Mouse (Mus musculus): Measurements from ENCODE around the gene Dzip1. TPM values are rescaled to one million over a fixed set of nuclear protein-coding genes. Genes with fewer than 3 reads are reported as not detected.
A peak's percentile ranks its signal among the peaks of the same experiment; 100 is the strongest.

Gene Dzip1
- total RNA-seq, 4 experiments from 2014 or later: 2.1 to 3.1 (median 2.5) TPM

DNA sequence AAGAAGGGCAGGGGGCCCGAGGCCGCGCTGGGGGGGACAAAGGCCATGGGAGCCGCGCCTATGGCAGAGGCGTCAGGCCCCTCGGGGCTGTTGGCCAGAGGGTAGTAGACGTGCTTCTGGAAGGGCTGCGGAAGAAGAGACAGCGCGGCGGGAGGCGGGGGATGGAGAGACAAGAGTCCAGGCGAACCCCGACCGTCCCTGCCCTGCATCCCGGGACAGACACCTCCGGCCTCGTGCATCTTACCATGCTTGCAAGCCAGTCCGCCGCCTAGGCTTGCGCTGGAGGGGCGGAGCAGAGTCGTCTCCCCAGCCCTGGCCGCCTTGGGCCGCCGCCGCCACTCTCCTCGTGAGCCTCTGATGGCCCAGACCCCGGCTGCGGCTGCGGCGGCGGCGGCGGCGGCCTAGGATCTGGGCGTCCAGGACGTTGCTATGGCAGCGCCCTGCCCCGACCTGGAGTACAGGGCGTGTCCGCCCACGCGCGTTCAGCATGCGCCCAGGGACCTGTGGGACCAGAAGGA, 2.5 kb downstream of the Dzip1 start:
- DNase-seq (ENCODE audit: low spot score): no peak

DNA sequence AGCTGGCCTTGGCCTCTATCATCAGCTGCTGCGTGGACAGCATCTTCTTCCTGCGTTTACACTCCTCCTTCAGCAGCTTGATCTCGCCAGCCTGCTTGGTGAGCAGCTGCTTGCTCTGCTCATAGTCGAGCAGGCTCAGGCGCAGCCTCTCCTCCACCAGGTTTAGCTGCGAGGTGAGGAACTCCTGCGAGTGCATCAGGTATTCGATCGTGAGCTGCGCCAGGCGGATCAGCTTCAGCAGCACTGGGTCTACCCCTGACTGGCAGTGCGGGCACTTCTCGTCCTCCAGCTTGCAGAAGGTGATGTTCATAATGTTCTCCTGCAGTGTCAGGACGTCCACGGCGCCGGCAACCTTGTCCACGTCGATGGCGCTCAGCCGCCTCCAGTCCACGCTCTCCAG, 3.0 kb downstream of the Dzip1 start:
- no peak for DNase-seq (ENCODE audit: low spot score)

DNA sequence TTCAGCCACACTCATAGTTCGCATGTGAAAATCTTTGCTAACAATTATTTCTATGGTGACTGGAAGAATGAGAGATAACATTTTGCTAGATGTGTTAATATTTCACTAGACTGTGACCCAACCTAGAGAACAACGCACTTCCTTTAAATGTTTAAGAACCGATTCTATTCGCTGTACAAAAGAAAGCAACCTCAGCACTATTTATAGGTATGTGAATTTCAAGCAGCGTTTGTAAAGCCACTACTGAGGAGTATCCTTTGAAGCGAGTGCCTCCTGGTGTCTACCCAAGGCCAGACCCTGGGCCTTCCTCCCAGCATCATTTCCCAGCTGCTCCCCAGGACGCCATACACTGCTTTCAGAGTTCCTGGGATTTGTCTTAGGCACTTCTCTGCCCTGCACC, 4.6 kb downstream of the Dzip1 start:
- DNase-seq (ENCODE audit: low spot score): no peak

DNA sequence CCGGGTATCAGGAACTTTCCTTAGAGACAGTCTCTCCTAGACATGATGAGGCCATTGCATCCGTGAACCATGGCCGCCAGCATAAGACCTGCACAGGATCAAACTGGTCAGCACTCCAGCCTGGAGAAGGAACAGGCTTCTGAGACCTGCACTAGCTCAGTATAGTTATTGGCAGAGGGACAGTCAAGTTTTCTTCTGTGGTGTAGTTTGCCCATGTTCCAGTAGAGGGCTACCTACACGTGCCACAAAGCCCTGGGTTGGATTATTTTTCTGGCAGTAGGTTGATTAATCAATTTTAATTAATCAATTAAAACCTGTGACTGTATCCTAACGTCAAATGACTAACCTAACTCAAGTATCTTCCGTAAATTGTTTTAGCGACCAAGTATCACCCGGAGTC, 6.2 kb downstream of the Dzip1 start:
- no peak for DNase-seq (ENCODE audit: low spot score)

DNA sequence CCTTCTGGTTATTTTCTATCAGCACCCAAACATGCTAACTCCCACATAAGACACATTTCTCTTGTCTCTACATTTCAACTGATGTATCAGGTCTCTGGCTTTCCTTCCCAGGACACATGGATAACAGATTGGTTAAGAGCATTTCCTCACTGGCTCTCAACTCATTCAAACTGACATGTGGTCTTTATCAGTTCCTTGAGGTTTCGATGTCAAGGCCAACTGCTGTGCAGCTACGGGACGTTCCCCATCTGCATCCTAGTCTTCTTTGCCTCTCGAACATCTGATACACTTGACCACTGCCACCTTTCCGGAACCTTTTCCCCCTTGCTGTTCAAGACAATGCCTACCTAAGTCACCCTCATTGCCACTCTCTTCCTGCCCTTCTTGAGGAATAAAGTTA, 11.6 kb downstream of the Dzip1 start:
- no peak for DNase-seq (ENCODE audit: low spot score)

DNA sequence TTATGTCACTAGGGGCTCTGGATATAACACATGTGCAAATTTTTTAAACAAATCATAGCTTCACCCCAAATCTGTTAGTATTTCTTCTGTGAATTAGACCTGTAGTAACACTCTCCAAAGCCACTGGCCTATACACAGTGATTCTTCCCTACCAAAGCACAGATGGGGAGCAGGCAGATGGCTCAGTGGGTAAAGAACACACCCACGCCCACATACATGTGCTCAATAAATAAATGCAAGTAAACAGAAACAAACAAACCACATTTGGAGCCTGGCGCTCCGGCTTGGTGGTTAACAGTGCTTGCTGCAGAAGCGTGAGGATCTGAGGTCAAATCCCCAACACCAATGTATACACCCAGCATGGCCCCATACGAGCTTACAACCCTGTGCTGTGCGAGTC, 13.7 kb downstream of the Dzip1 start:
- DNase-seq (ENCODE audit: low spot score): no peak

DNA sequence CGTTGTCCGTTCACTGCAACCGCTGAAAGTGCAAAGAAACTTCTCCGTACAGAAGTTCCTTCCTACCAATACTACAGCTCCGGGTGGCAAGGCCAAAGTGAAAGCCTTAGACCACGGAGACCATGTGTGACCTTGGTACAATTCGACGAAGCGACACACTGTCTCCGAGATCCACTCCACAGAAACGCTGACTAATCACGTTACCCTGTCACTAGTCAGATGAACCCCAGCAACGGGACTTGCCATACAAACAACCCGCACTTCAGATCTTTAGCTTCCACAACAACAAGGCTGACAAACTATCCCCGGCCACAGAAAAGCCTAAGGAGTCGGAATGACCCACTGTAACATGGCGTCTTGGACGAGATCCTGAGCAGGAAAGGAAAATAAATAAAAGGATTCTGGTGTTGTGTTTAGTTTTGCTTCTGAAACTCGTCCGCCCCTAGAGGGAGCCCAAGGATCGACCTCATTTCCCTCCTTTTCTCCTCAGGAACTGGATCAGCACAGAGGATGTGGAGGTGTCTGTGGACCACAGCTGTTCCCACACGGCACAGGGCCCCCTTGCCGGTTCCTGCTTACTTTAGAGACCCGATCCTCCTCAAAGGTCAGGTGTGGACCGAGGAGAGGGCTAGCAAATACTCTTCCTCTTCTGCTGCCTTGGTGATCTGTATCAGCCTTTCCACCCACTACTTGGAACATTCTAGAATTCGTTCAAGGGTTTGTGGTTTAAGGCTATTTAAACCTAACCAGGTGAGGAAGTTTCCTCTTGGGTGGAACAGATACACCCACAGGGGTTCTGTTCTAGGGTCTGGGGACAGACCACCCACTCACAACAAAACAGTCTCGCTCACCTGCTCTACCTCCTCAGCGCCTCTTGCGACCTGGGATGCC, 14.7 kb downstream of the Dzip1 start:
- DNase-seq (ENCODE audit: low spot score): peak; percentile 74

DNA sequence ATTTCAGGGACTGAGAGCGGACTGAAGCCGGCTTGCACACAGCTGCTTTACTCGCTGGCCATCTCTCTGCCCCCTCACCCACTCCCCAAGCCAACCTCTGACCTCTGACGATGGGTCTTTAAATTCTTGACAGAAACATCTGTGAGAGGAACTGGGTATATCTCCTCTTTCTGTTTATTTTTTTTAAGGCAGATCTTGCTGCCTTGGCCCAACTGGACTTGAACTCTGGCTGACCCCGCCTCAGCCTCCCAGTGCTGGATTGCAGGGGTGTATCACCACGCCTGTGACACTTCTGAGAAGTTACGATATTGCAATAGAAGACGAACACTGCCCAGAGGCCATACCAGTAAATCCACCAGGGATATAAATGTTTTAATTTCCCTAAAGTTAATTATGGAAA, 15.4 kb downstream of the Dzip1 start:
- peak; percentile 39 for DNase-seq (ENCODE audit: low spot score)

DNA sequence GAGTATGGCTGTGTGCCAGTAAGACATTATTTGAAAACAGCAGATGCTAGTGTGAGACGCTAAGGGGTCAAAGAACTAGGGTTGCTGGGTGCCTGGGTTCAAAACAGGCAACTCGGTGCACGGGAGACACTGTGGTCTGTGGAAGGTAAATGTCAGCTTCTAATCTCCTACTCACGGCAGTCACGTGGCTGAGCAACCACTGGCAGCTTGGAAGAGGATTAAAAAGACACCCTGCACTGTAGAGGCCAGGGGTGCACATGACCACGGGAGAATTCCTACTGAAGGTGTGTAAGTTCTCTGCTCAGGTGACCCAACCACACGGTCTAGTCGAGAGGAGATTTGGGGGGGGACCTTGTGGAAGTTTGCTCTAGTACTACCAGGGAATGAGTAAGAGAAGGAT, 17.7 kb downstream of the Dzip1 start:
- no peak for DNase-seq (ENCODE audit: low spot score)

DNA sequence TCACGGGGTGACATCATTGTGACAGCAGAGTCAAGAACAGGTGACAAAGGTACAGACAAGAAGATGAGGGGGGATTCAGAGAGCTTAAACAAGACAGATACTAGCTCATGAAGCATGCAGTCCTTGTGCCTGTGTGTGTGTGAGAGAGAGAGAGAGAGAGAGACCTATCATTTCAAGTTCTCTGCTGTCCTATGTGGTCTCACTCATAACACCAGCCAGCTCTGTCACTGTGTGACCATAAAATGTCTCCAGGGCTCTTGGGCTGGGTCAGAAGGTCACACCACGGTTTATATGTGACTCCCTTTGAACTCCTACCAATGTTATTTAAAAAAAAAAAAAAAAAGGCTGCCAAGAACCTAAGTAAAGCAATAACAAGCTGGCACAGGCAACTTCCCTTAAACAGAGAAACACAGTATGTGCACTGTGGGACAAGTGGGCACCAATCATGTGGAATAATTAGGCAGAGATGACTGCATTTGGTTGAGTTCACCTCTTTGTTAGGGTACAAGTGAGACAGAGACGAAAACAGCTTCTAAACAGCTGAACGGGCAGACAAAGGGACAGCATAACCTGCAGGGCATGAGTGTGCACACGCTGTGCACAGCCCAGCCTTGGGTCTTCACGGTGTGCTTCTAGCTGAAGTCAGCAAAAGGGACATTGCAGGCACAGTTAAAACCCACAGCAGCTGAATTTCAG, 21.2 kb downstream of the Dzip1 start:
- no peak for DNase-seq (ENCODE audit: low spot score)

DNA sequence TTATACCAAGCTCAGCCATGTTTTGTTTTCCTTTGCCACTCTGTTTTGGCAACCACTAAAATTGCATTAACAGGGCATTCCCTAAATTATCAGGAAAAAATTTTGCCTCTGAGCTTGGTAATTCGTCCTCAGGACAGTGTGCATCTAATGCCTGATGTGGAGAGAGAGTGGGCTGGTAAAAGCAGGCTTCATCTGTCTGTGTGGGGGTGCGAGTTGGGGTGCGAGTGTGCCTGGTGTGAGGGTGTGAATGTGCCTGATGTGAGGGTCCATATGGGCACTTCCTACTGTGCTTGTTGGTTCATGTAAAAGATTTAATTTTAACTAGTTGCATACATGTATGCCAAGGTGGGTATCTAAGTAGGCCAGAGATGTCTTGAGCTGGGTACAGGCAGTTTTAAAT, 21.9 kb downstream of the Dzip1 start:
- no peak for DNase-seq (ENCODE audit: low spot score)

DNA sequence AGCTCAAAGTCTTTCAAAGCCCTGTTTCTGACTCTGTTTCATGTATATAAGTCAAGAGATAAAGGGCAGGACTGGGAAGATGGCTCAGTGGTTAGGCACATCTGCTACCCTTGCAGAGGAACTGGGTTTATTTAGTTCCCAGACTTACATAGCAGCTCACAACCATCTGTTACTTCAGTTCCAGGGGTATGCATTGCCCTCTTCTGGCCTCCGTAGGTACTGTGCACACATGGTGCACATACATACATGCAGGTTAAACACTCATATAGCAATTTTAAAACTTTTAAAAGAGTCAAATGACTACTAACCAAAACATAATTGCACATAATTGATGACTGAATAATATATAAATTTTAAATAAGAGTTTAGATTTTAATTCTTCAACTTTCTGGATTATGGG, 24.3 kb downstream of the Dzip1 start:
- DNase-seq (ENCODE audit: low spot score): no peak

DNA sequence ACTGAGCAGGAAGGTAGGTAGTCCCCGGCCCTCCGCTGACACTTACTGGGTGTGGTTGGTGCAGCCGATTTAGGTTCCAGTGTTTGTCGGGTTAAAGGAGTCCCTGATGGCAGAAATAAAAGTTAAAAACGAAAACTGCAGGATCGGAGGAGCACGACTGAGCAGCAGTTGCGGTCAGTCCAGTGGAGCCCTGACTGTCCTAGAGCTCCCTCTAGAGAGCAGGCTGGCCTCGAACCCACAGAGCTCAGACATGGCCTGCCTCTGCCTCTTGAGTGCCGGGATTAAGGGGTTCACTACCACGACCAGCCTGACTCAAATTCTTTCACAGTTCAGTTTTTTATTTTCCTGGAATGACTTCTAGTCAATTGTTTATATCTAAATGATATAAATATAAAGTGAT, 25.3 kb downstream of the Dzip1 start:
- no peak for DNase-seq (ENCODE audit: low spot score)

DNA sequence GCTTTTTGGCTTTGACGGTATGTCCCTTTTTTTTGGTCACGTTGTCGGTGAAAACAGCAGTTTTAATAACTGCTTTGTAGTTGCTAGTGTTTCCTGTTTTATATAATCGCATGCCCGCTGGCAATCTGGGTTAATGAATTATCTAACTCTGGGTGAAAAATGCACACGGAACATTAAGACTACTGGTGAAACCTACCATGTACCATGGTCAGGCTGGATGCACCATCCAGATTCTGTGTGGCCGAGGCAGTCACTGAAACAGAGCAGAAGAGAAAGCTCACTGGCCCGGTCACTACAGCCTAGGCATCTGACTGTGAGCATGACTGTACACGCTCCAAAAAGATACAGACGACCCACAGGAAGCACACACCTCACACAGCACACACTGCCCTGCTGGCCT, 29.6 kb downstream of the Dzip1 start:
- no peak for DNase-seq (ENCODE audit: low spot score)

DNA sequence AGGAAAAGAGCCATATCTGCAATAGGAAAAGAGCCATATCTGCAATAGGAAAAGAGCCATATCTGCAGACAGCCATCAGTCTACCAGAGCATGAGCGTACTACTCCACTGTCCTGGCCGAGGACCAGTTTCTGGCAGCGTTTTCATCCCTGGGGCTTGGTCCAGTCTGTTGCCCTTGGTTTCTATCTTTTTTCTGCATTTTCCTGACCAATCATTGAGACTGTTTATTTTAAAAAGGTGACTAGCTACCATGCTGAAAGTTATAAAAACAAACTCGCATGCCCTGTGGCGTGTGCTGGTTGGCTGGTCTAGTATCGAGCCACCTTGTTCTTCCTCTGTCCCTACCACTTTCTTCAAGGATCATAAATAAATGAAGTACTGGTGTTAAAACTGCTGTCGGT, 30.0 kb downstream of the Dzip1 start:
- no peak for DNase-seq (ENCODE audit: low spot score)

DNA sequence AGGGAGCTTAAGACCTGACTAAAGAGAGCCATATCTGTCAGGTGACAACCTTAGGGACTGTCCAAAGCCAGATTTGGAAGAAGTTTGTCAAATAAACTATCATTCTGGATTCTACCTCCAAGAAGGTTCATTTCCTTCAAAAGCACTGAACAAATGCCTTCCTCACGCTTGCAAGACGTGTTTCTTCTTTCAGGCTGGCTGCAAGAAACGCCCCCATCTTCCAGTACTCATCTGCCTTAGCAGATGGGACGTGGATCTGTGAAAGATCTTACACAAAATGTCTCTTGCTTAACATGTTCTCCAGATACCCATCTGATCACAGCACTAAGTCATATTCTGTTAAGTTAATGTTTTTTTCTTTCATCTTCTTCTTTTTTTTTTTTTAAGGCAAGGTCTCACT, 35.2 kb downstream of the Dzip1 start:
- no peak for DNase-seq (ENCODE audit: low spot score)

DNA sequence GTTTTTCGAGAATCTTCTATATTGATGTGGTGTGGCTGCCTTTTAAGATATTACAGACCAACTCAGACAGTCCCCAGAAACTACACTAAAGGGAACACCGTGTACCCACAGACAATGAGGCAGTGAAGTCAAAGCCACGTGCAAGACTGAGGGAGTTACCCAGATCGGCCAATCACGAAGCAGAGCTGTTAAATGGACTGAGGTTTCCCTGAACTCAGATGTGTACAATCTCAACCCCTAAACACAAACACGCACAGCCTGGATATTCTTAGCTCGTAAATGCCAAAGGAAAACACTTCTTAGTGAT, 41.1 kb downstream of the Dzip1 start:
- no peak for DNase-seq (ENCODE audit: low spot score)

DNA sequence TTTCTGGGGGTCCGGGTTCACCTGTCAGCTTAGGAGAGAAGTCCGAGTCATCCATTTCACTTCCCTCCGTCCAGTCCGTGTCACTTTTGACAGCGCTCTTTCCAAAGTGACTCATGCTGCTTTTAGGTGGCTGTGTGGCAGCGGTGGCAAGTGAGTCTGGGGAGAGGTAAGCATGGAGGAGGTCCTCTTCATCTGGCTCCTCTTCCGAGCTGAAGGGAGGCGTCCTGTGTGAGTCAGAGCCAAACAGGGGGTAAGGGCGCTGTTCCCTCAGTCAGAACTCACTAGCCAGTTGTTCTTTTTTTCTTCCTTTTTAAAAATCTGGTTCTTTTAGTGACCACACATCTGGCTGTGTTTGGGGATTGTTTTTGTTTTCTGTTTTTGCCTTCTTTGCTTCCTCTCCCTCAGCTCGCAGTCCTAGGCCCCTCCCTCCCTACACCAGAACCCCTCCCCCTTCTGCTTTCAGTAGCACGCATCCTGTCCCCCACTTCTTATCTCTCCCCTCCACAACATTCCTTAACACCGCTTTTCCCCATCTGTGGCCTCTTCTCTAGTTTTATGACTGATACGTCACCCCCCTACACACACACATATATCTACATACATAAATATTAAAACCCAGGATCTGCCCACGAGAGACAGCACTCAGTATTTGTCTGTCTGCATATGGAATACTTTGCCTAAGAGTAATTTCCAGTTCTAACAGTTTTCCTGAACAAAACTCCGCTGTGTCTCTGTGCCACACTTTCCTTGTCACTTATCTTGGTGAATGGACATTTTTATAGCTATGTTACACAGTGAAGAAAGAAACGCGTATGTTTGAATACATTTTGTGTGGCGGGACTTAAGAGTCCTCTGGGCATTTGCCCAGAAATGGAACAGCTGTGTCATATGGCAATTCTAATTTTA, 41.7 kb downstream of the Dzip1 start:
- DNase-seq (ENCODE audit: low spot score): no peak

DNA sequence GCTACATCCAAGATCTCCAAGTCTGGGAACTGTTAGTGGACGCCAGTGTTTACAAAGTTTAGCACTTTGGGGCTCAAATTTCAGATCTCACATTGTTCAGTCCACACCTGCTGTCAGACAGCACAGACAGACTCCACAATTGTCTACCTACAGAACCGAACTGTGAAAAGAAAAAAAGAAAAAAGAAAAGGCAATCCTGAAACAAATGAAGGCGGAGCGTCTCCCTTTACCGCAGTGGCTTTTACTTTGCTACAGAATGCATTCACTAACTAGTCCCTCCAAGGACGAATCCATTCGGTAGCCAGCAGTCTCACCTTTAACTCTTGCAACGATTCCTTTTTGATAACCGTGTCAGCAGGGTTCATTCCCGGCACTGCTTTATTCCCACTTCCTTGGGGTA, 44.6 kb downstream of the Dzip1 start:
- DNase-seq (ENCODE audit: low spot score): no peak

DNA sequence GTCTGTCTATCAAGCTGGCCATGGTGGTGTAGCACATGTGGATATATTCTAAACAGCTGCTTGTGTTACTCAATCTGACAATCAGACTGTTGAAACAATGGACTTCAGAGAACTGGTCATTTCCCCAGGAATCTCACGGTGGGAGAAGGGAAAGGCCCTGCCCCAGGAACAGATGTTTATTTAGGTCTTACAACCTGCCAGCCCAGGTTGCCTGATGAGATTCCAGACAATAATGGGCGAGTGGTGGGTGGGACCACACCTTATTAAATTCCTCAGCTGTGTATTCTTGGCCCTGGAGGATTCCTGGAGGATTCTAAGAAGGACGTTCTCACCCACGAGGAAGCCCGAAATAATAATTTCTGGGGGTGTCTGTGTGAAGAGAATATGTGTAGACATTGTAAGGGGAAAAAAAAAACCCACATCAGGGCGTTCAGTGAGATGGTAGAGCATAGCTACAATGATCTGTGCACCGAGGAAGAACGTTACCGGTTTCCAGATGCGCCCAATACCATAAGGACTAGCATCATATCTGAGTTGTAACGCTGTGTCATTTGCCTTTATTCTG, 46.8 kb downstream of the Dzip1 start:
- no peak for DNase-seq (ENCODE audit: low spot score)

DNA sequence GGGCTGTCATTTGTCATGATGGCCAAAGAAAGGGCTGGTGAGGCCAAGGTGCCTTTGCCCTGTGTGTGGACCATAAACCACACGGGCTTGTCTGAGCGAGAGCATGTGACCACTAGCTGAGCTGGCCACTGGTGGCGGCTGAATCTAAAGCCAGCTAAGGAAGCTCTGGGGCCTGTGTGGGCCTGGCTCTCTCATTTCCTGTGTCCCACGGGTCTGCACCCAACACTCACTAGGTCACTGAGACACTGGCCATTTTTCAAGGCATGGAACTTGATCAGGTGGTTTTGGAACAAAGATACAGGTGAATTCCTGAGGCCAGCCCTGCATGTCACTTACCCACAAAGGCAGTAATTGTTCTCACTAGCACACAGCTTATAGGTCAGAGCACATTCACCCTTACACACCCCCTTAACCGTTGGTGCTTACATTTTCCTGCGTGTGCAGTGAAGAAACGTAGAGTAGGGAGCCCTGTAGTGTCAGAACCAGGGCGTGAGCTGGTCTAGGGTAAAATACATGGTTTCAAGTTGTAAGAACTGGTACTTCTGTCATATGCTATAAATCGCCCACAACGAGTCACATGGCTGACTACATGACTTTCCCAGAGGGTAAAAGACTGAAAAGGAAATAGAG, 50.4 kb downstream of the Dzip1 start:
- no peak for DNase-seq (ENCODE audit: low spot score)

All from heart, adult 8-10 months (tissue).